Mouse (Mus musculus): ENCODE measurements at regions not wholly inside any gene's neighbourhood (a gene's known extent, or its start where the extent isn't known, plus 50 kb on each side); places are given as distances from the start of the nearest gene placed in this dataset.

GRCm38 (mm10) chr7:69888251-69888650, 478.3 kb downstream of the Nr2f2 start:
- TF ChIP-seq CTCF (IDR thresholded peaks at IDR 0.05; ENCODE audit: control insufficient read depth, insufficient read depth, insufficient replicate concordance, low read depth, low read length) (no peak), POLR2A (IDR thresholded peaks at IDR 0.05; ENCODE audit: control insufficient read depth, low read depth, low read length) (no peak)
